Mouse (Mus musculus) thymus, adult 2 months (tissue): ENCODE measurements around the gene Pced1b. TPM values are rescaled to one million over a fixed set of nuclear protein-coding genes. Genes with fewer than 3 reads are reported as not detected.

ENCODE experiments used
- DNase-seq: peaks from one replicate; pipeline ENCODE4 v3.0.0; 2021
- H3K27ac ChIP-seq: fragments of 200-500 bp; 2 replicates; pipeline ENCODE4 v1.5.1; 2012; ENCODE audit warnings: low read length, control low read depth; ENCODE audit not compliant: control insufficient read depth, insufficient read depth
- H3K27me3 ChIP-seq: fragments of 200-500 bp; 2 replicates; pipeline ENCODE4 v1.6.1; 2012; ENCODE audit warnings: mild to moderate bottlenecking, low read length, moderate library complexity, mixed read lengths; ENCODE audit not compliant: control insufficient read depth, insufficient read depth
- H3K36me3 ChIP-seq: fragments of 200-500 bp; 2 replicates; pipeline ENCODE4 v1.6.1; 2012; ENCODE audit warnings: mild to moderate bottlenecking, low read length, moderate library complexity; ENCODE audit not compliant: control insufficient read depth, insufficient read depth
- H3K4me1 ChIP-seq: fragments of 200-500 bp; replicated peaks from 2 replicates; pipeline ENCODE4 v1.6.1; 2012; ENCODE audit warnings: low read length; ENCODE audit not compliant: control insufficient read depth, insufficient read depth
- H3K4me3 ChIP-seq: fragments of 200-500 bp; 2 replicates; pipeline ENCODE4 v1.5.1; 2012; ENCODE audit warnings: mild to moderate bottlenecking, low read length, control low read depth, moderate library complexity; ENCODE audit not compliant: control insufficient read depth, insufficient read depth
- CTCF ChIP-seq: fragments of 200-500 bp; IDR thresholded peaks from 2 replicates; pipeline ENCODE4 v1.5.1; 2012; ENCODE audit warnings: mild to moderate bottlenecking, control low read depth, low read length, moderate library complexity, borderline replicate concordance; ENCODE audit not compliant: control insufficient read depth, poor library complexity, insufficient read depth; ENCODE audit errors: extremely low read depth
- POLR2A ChIP-seq: fragments of 200-500 bp; IDR thresholded peaks from 2 replicates; pipeline ENCODE4 v1.6.1; 2012; ENCODE audit warnings: mild to moderate bottlenecking, low read length, control low read depth, moderate library complexity; ENCODE audit not compliant: control insufficient read depth, poor library complexity, insufficient read depth; ENCODE audit errors: extremely low read depth
- WGBS: fragments of 180-500 bp; shearing (Covaris S2); methylation state at CpG from one replicate; pipeline ENCODE4 v1.1.7; 2018; 5-methylcytosine and 5-hydroxymethylcytosine counted together
- polyA plus RNA-seq: library from polyadenylated mRNA; depleted of rRNA; stranded (reverse); fragments of >200 nt; gene quantifications from 2 replicates; pipeline ENCODE4 v1.2.3, GENCODE M21; 2012

The Pced1b gene
- polyA plus RNA-seq, 1 experiment, result 26.7 TPM

DNA sequence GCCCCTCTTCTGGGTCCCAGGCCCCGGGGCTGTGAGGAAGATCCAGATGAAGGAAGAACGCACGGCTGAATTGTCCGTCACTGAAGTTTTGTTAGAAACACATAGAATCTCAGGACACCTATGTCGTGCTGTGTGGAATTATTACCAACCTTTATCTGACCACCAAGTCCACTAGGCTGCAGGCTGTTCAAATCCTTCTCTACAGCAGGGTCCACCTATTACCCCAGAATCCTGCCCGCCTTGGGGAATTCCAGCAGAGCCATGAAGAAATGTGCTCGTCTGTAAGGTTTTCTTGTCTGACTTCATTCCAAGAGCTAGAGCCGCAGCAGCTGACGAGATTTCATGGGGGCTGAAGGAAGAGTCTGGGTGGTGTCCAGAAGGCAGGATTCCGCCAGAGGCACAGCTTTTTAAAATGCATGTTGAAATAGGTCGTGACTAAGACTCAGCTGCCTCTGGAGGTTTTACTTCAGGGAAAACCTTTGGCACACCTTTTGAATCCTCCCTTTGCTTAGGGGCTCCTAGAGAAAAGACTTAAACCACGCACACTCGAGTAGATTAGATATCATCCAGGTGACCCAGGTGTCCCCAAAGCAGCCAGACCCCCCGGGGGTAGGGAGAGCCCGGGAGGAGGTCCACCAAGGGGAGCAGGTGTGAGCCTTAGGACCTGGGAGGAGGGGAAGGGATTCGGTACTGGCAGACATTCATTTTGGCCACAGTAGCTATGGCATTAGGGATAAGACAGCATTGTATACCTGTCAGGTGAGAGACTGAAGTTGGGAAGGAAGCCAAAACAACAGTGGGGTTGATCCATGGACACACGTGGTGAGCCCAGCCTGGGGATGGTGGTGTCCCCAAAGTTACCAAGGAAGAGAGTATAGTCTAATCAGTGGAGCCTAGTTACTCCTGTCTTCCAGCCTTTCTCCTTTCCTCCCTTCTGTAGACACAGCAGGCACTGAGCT, 160.9 kb downstream of the Pced1b start:
- Histone ChIP-seq H3K4me3 (no peak overlapping the region), H3K36me3 (no peaks in the 10 kb centered on the region), H3K27ac (no peak overlapping the region), H3K4me1 (no peaks in the 10 kb centered on the region), H3K27me3 (no peaks in the 10 kb centered on the region)
- DNase-seq, result no peak
- 91% methylated on average over 17 of the region's 17 CpGs for WGBS
- no peak for TF ChIP-seq POLR2A
- no peak for TF ChIP-seq CTCF

DNA sequence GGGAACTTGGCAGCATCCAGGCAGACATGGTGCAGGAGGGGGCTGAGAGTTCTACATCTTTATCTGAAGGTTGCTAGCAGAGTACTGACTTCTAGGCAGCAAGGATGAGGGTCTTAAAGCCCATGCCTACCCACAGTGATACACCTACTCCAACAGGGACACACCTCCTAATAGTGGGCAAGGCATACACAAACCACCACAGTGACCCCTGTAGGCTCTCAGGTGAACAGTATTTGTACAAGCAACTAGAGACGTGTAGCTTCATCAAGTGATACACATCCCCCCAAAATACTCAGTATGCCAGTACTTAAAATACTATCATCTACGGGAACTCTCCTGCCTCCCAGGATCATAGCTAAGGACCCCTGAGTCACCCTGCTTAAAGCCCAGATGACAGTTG, 164.2 kb downstream of the Pced1b start:
- TF ChIP-seq CTCF (no peak), POLR2A (no peak)
- Histone ChIP-seq H3K27me3 (no peaks in the 10 kb centered on the region), H3K36me3 (no peaks in the 10 kb centered on the region), H3K4me1 (no peaks in the 10 kb centered on the region), H3K4me3 (no peak overlapping the region), H3K27ac (no peak overlapping the region)
- no peak for DNase-seq
- 95% methylated on average over 2 of the region's 2 CpGs for WGBS

DNA sequence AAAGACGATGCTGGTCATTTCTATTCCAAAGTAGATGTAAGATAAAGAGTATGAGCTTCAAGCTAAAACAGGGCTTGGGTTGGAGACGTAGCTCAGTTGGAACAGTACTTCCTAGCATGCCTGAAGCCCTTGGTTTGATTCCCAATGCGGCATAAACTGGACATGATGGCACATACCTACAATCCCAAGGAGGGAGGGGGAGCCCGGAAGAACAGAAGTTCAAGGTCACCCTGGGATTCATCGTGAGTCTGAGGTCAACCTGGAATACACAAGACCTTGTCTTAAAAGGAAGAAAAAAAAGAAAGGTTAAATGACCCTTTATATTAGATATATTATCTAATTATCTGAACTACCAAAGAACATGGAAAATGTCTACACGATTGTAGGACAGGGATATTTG, 164.8 kb downstream of the Pced1b start:
- Histone ChIP-seq H3K36me3 (no peaks in the 10 kb centered on the region), H3K4me3 (no peak overlapping the region), H3K27me3 (no peaks in the 10 kb centered on the region), H3K27ac (no peak overlapping the region), H3K4me1 (no peaks in the 10 kb centered on the region)
- WGBS, result 95% methylated on average over 6 of the region's 6 CpGs
- TF ChIP-seq POLR2A (no peak), CTCF (no peak)
- no peak for DNase-seq

GRCm38 (mm10) chr15:97412308-97412707, 165.4 kb downstream of the Pced1b start:
- Histone ChIP-seq H3K36me3 (no peaks in the 10 kb centered on the region), H3K4me1 (no peaks in the 10 kb centered on the region), H3K27me3 (no peaks in the 10 kb centered on the region), H3K27ac (no peak overlapping the region), H3K4me3 (no peak overlapping the region)
- no peak for DNase-seq
- WGBS, result 96% methylated on average over 8 of the region's 8 CpGs
- TF ChIP-seq POLR2A (no peak), CTCF (no peak)

- Histone ChIP-seq H3K27me3 (no peaks in the 10 kb centered on the region), H3K4me1 (no peaks in the 10 kb centered on the region), H3K4me3 (no peak overlapping the region), H3K36me3 (no peaks in the 10 kb centered on the region), H3K27ac (no peak overlapping the region)
- TF ChIP-seq CTCF (no peak), POLR2A (no peak)
- no peak for DNase-seq
- WGBS, result 93% methylated on average over 7 of the region's 7 CpGs
Observed at GRCm38 (mm10) chr15:97412861-97413260, 166.0 kb downstream of the Pced1b start.

- Histone ChIP-seq H3K4me1 (no peaks in the 10 kb centered on the region), H3K27me3 (no peaks in the 10 kb centered on the region), H3K36me3 (no peaks in the 10 kb centered on the region), H3K4me3 (no peak overlapping the region), H3K27ac (no peak overlapping the region)
- 68% methylated on average over 12 of the region's 12 CpGs for WGBS
- TF ChIP-seq POLR2A (no peak), CTCF (no peak)
- DNase-seq, result no peak
Observed at GRCm38 (mm10) chr15:97414718-97415413, 168.0 kb downstream of the Pced1b start.
